Mouse (Mus musculus) adrenal gland, postnatal 14 days (tissue): ENCODE data around the gene Fth1. TPM values are rescaled to one million over a fixed set of nuclear protein-coding genes. Genes with fewer than 3 reads are reported as not detected.
"Not testable (repeated sequence)": the region's sequence is repeated elsewhere in the genome, so short reads cannot be mapped to it uniquely, and the experiment has no call there.

Experiments used
- DNase-seq: peaks from one replicate; pipeline ENCODE4 v3.0.0; 2021; ENCODE audit warnings: mixed read lengths
- total RNA-seq: library from RNA; stranded (reverse); gene quantifications from 2 replicates; pipeline ENCODE4 v1.2.3, GENCODE M21; 2021

Fth1 gene
- total RNA-seq, 1 experiment from 2014 or later: 2,352 TPM

DNA sequence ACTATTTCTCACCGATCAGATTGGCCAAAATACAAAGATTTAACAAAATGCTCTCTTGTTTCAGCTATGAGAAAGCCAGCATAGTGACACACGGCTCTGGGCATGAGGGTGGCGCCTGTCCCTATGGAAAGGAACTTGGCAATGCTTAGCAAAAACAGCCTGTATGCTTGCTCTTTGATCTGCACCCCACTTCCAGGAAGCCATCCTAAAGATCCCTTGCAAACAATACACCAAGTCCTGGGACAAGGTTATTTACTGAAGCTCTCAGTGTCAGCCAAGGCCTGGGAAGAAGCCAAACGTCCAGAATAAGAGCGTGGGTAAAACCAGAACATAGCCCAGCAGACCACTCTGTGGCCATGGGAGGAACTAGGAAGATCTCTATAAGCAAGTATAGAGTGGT is 19.6 kb upstream of the Fth1 start:
- no peak for DNase-seq

GRCm38 (mm10) chr19:9964205-9964916 is 16.0 kb upstream of the Fth1 start:
- no peak for DNase-seq

DNA sequence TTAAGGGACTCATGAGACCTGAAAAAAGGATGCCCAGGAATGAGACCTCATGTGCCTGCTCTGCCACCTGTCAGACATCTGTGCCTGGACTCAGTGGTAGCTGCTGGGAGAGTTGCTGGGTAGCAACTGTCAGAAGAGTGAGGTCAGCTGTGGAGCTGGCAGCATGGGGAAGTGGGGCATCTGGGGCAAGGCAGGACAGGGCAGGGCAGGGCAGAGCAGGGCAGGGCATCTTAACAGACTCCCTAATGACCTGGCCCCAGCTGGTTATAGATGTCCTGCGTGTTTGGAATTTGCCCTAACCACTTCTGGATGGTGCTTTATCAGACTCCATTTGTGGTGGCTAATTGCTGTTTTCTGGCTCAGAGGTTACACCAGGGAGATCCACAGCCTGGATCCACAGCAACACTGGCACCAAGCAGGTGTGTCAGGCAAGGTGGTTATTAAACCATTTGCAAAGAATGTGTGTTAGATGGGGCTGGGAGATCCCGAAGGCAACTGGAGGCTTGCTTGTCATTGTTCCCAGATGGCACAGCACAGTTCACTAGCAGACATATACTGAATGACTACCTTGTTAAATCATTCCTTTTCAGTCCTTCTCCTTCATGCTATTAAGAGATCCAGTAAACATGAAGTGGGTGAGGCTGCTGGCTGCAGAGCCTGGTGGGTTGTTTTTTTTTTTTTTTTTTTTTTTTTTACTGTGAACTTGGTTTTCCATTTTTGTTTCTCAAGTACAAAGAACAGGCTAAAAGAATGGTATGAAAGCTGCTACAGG is 14.1 kb upstream of the Fth1 start:
- DNase-seq: no peak

GRCm38 (mm10) chr19:9968081-9968787 is 12.2 kb upstream of the Fth1 start:
- DNase-seq: no peak

- not testable (repeated sequence) for DNase-seq
Observed at GRCm38 (mm10) chr19:9974853-9975252, 5.5 kb upstream of the Fth1 start.

DNA sequence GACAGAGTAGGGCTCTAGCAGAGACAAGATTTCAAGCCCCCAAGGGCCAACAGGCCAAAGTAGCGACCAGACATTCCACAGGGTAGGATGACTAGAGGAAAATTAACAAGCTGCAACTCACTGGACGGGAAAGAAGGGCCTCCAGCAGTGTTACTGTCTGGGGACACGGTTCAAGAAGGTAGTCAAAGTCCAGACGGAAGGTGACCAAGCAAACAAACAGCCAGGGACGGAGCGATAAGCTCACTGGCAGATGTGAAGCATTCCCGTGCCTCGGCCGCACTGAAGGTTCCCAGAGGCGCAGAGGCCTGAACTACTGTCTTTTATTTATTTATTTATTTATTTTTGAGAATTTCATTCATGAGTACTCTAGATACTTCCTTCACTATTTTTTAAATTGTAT is 3.3 kb upstream of the Fth1 start:
- no peak for DNase-seq

GRCm38 (mm10) chr19:9978431-9978951 is 1.9 kb upstream of the Fth1 start:
- peak; percentile 89 for DNase-seq

- no peak for DNase-seq
Observed at GRCm38 (mm10) chr19:9979156-9979555, 1.2 kb upstream of the Fth1 start.

GRCm38 (mm10) chr19:9981621-9982020 is 1.2 kb downstream of the Fth1 start:
- DNase-seq: no peak

GRCm38 (mm10) chr19:9982151-9982851 is 1.9 kb downstream of the Fth1 start:
- DNase-seq: peak; percentile 98

- peak; percentile 91 for DNase-seq
Observed at GRCm38 (mm10) chr19:9982852-9983542, 2.6 kb downstream of the Fth1 start.

DNA sequence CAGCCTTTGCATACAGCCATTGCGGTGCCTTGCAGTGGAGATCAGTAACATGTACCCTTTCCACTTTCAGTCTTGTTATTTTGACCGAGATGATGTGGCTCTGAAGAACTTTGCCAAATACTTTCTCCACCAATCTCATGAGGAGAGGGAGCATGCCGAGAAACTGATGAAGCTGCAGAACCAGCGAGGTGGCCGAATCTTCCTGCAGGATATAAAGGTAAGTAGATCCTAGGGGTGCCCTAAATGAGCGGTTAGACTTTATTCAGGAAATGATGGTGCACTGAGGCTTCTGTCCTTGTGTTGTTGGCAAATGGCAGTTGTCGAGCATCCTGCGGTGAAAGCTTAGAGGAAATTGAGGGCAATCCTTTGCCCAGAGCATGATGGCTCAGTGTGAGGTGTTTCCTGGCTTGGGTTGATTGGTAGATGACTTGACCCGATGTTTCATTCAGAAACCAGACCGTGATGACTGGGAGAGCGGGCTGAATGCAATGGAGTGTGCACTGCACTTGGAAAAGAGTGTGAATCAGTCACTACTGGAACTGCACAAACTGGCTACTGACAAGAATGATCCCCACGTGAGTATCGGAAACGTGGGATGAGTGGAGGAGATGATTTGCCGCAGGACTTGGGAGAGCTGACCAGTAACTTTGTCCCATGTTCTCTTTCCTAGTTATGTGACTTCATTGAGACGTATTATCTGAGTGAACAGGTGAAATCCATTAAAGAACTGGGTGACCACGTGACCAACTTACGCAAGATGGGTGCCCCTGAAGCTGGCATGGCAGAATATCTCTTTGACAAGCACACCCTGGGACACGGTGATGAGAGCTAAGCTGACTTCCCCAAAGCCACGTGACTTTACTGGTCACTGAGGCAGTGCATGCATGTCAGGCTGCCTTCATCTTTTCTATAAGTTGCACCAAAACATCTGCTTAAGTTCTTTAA is 4.0 kb downstream of the Fth1 start:
- no peak for DNase-seq

- DNase-seq: peak; percentile 42
Observed at GRCm38 (mm10) chr19:9985190-9985899, 4.9 kb downstream of the Fth1 start.

DNA sequence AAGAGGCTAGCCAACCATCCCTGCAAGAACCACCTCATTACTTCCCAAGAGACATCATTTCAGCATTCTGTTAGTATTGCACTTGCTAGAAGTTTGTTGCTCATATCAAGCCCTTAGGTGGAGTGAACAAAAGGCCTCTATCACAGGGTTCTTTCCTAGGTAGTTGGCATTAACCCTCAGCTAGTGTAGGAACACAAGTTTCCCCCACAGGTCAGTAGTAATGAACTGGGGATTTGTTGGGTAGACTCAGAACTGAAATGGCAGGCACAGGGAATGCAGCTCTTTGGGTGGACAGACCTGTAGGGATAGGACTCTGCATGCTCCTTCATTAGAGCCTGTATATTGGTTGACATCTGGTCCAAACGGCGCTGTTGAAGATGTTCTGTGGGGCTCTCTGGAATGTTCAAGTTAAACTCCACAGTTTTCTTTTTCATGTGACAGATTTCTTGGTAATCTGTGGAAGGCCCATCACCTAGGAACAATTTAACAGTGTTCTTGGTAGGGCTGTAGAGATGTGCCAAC is 5.6 kb downstream of the Fth1 start:
- DNase-seq: no peak

DNA sequence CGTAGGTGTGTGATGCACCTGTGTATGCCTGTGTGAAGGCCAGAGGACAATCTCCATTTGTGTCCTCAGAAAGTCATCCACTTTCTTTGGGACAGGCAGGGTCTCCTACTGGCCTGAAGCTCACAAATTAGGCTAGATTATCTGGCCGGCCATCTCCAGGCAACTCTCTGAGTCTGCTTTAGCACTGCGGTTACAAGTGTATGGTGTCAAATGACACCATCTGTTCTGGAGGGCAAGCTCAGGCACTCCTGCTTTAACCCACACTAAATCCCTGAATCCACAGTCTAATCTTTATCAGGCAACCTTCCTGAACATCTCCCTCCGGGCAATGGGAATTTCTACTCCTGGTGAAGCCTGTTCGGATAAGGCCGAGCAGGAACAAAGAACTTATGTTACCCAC is 6.8 kb downstream of the Fth1 start:
- no peak for DNase-seq

DNA sequence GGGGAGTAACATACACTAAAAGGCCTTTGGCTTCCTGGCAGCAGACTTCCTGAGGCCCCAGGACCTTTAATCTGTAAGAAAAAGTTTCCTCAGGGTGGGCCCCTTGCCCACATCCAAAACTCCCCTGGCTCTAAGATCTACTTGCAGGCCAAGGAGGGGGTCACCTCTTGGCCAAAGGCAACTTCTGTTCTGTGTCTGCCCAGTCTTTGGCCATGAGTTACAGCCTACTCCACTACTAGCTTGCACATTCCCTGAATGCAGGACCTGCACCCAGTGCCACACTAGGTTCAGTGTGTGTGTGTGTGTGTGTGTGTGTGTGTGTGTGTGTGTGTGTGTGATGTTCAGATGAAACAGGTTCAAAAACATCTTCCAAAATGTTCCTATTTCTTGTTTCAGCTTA is 7.2 kb downstream of the Fth1 start:
- DNase-seq: no peak

GRCm38 (mm10) chr19:9989171-9989883 is 8.9 kb downstream of the Fth1 start:
- peak; percentile 50 for DNase-seq

DNA sequence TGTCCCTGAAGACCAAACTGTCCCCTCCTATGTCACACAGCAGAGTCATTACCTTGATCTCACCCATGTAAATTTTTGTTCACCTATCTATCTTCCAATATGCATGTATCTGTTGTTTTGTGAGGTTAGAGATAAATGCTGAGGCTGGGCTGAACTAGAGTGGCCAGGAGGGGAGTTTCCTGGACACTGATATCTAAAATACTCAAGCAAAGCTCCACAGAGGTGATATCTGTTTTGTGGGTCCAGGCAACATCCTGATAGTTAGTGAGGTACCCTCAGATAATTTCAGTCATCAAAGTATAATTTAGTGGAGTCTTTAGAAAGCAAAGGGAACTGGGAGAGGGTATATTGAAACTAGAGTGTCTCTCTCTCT is 9.5 kb downstream of the Fth1 start:
- no peak for DNase-seq

- peak; percentile 92 for DNase-seq
Observed at GRCm38 (mm10) chr19:9991304-9991703, 10.9 kb downstream of the Fth1 start.
